Mouse (Mus musculus) Muller cell, postnatal 12 days (primary cell): ENCODE measurements around the gene Kcnq1.

Experiments used
- DNase-seq: peaks from one replicate; pipeline ENCODE4 v3.0.0-alpha.2; 2015; ENCODE audit errors: inconsistent ontology term

The Kcnq1 gene

DNA sequence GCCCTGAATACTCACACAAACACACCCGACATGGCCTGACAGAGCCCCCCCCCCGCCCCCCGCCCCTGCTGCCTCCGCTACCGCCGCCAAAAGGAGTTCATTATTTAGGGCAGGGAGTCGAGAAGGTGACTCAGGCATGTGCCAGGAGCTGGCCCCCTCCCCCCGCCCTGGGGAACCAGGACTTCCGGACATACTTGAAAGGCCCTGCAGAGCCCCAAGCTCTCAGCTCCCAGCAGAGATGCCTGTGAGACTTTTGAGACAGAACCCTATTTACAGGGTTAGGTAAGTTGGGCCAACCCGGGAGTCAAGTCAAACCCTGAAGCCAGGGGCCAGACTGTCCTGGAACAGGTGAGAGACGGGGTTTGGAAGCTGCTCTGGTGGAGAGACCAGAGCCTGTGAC is 355.8 kb downstream of the Kcnq1 start:
- no peak for DNase-seq

DNA sequence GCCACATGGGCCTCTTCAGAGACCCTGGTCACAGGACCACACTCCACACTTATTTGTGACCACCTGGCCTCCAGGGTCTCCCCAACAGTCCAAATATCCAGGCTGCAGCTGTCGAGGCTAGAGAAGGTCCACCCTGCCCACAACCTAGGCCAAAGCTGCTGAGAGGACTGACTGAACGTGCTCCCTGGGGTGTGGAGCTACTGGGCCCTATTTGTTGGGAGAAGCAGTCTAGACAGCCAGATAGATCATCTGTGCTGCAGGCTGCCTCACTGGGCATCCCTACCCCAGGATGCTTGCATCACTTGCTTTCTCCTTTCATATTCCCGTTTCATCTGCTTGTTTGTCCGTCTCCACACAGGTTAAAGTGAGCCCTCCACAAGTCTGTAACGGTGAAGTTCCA is 356.4 kb downstream of the Kcnq1 start:
- DNase-seq, result no peak

DNA sequence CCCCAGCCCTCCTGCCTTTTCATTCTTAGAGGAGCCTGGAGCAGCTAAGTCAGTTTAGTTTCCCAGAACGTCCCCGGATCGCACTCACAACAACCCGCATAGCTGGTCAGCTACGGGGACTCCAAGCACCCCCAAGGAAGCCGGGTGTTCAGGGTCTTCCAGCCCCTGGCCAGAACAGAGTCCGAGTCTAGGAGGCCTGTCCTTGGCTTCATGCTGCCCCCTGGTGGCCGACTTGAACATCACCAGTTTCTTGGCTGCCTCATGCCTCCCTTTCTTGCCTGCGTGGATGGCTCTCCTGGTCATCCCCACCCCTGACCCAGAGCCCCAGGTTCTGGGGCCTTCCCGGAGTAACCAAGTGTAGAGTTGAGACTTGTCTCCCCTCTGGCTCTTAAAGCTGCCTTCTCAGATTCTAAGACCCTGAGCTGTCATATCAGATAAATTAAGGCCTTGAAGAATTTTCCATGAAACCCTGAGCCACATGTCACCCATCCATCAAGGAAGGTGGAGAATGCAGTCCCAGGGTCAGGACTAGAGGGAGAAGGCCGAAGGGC is 357.8 kb downstream of the Kcnq1 start:
- peak; percentile 70 for DNase-seq

DNA sequence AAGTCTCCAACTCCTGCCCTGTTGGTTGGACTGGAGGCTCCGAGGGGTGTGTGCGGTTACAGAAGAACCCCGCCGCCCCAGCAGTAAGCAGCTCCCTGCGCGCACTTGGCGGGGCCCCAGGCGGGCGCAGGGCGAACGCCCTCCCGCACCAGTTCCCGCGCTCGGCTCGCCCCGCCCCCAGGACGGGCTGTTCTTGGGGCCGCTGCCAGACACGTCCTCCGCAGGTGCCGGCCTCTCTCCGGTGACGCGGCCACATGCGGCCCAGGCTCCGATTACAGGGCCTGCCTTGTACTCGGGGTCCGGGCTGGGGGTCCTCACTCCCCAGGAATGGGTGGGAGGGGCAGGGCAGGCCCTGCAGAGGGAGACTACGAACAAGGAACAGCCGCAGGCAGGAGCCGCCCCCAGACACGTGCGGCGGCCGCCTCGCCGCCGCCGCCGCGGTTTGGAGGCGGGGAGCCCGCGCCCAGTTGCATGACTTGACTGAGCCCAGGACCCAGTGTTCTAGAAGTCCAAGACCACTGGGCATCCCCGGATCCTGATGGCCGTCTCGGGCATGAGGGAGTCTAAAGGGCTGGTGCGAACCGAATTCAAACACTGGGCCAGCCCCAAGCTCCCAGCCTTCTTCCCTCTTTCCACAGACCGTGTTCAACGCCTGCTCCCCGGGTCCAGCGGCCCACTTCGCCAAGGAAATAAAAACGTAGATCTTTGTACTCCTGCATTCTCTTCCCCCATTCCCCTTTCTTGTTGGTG is 358.8 kb downstream of the Kcnq1 start:
- DNase-seq, result peak; percentile 50

DNA sequence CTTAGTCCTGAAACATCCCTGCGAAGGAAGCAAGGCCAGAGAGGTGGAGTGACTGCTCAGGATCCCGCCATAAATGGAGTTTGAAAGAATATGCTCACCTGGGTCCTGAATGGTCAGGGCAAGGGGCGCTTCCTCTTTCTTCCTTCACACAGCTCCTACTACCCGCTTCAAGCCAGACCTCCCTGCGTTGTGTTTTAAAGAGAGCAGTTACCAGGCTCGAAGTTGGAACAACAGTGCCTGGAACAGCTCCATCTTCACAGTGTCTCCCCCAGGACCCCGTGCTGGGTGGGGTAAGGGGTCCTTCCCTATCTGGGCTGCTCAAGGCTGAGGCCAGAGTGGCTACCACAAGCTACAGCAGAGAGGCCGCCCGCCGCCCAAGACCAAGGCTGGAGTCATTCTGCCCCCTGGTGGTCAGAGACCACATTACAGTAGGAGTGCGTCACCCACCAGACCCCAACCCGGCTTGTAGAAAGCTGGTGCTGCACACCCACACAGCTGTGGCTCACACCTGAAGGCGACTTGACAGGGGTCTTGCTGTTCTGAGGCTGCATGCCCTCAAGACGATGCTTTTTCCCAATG is 360.0 kb downstream of the Kcnq1 start:
- DNase-seq, result peak; percentile 61

DNA sequence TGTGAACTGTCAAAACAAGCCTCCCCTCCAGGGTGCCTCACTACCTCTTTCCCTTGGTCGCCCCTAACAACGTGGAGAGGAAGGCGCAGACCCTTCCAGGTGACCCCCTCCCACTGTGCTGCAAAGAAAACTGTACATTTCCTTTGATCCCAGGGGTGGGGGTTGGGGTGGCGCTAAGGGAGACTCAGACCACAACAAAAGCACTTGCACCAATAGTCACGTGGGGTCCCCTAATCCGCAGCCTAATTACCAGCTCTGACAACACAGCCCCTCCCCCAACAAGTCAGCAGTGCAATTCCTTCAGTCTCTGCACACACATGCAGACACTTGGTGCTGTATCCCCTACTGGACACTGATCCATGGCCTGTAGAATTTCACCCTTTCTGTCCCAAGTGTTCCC is 361.6 kb downstream of the Kcnq1 start:
- no peak for DNase-seq

DNA sequence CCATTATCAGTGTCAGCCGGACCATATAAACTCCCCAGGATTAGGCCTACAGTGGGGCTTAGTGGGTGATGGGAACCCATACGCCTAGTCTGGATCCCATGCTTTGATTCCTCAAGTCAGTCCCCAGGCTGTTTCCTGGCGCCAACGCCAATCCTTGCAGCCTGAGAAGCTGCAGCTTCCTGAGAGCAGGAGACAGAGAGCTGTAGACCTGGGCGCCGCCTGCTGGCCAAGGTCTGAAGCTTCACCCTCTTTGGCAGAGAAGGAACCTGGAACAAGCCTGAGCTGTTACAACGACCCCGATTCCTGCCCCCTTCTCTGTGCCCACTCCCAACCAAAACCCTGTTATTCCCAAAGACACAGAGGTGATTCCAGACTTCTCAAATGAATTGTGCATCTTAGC is 363.8 kb downstream of the Kcnq1 start:
- DNase-seq, result peak; percentile 45

DNA sequence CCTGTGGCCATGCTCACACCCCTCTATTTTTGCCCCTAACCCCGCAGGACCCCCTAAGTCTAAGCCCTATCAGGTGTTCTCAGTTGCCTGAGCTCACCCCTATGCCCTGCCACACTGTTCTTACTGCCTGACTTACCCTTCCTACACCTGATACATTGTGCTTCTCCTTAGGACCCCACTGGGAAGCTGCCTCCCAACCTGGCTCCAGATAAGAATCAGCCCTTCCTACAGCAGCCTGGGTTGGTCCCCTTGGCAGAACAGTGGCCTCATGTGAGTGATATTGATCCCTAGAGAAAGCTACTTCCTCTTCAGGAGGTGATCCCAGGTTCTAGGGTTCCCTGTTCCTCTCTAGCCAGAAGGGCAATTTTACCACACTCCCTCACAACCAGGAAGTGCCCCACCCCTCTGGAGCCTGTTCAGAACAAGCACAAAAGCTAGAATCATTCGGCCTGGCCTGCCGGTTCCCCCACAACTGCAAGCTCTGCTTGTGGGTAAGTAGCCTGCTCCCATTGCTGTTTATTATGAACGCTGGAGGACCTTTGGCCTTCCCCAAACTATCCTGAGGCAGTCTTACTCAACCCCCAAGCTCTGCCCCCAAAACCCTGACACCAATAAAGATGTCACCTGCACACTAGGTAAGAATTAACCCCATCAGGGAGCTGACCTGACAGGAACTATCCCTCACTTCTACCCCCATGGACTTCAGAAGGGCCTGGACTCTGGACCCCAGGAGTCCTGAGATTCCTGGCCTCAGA is 367.4 kb downstream of the Kcnq1 start, which contains the start of gene Slc22a18:
Slc22a18 (plus strand) TSS at position 390 of the 755 bp plus-strand sequence.
- DNase-seq, result no peak

DNA sequence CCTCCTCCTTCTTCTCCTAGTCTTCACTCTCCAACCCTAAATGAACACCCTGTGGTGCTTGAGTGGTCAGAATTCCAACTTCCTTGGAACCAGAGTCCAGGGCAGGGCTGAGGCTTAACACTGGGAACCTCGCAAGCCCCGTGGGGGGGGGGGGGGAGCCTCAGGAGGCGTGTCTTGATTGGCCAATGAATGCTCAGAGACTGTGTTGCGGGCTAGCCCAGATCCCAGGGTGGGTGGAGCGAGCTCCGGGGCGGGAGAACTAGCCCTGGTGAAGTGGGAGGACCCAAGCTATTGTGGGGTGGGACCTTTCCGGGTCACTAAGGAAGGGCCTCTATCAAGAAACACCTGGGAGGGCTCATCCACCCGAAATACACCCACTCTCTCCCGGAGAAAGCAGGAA is 368.6 kb downstream of the Kcnq1 start:
- no peak for DNase-seq

DNA sequence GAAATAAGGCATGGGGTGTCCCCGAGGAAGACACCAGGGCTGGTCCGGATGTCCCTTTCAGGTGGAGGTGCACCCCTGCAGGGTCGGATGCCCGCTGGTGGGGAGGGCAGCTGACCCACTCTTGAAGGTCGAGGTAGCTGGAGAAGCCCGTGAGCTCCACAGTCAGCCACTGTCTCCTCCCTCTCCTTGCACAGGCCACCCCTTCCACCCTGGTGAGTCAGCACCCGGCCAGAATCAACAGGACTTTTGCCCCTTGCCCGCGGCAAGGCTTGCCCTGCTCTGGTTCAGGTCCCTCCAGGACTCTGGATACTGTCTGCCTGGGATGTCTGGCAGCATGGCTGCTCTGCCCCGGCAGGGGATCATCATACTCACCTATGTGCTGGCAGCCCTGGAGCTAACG is 369.7 kb downstream of the Kcnq1 start:
- no peak for DNase-seq
